Mouse (Mus musculus): ENCODE results near the gene Aldoart1. TPM values are rescaled to one million over a fixed set of nuclear protein-coding genes. Genes with fewer than 3 reads are reported as not detected.

Gene Aldoart1
- polyA plus RNA-seq (2014; fragmentation: Nextera tagmentation; extraction: Ambion mirVana), result 0.07 TPM in 1 of 2 replicates, not detected in the other

- H3K4me3 ChIP-seq (ENCODE audit: low read depth, low read length), result no peak within 1 kb of the TSS
- H3K9me3 ChIP-seq (replicated peaks; ENCODE audit: control insufficient read depth, low read length), result no peaks in the 10 kb centered on the region
- ATAC-seq (replicated peaks; ENCODE audit: insufficient number of reproducible peaks, low FRiP score, low TSS enrichment), result no peak
- no peak within 1 kb of the TSS for H3K9ac ChIP-seq (ENCODE audit: low read depth, low read length)
- no peaks in the 10 kb centered on the region for H3K27me3 ChIP-seq (ENCODE audit: control insufficient read depth, insufficient read depth, low read length)
- H3K4me1 ChIP-seq (ENCODE audit: control insufficient read depth, insufficient read depth, low read length), result no peaks in the 10 kb centered on the region
- no peak within 1 kb of the TSS for H3K4me2 ChIP-seq
- H3K27ac ChIP-seq (ENCODE audit: low read depth, low read length), result no peak within 1 kb of the TSS
- 86% methylated on average over 9 of the region's 9 CpGs for WGBS (ENCODE audit: insufficient replicate concordance)
- H3K36me3 ChIP-seq (ENCODE audit: control insufficient read depth, insufficient read depth, low read length), result no peaks in the 10 kb centered on the region
Observed at GRCm38 (mm10) chr4:72852534-72852933, at the start of gene Aldoart1. Gene Aldoart1, minus strand, starts transcription at chr4:72852634.

DNA sequence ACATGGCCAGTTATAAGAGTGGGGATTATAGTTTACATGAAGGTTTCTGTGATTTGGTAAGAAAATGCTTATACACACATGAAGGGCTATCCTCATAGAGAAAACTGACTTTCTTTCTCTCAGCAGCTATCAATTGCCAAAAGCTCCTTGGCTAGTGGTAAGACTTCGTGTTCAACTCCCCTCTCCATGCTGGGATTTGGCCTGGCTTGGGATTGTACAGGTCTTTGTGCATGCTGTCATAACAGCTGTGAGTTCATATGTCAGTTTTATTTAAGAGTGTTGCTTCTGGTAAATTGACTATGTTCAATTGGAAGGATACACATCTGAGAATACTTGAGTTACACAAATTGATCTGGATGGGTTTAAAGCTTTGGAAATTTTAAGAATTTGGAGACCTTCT is 49.1 kb upstream of the Aldoart1 start:
- 64% methylated on average over 1 of the region's 1 CpGs for WGBS (ENCODE audit: insufficient replicate concordance)
- ATAC-seq (replicated peaks; ENCODE audit: insufficient number of reproducible peaks, low FRiP score, low TSS enrichment), result no peak
- Histone ChIP-seq H3K4me3 (ENCODE audit: low read depth, low read length) (no peak overlapping the region), H3K27ac (ENCODE audit: low read depth, low read length) (no peak overlapping the region), H3K4me2 (no peak overlapping the region), H3K36me3 (ENCODE audit: control insufficient read depth, insufficient read depth, low read length) (no peaks in the 10 kb centered on the region), H3K4me1 (ENCODE audit: control insufficient read depth, insufficient read depth, low read length) (no peaks in the 10 kb centered on the region), H3K9ac (ENCODE audit: low read depth, low read length) (no peak overlapping the region), H3K9me3 (replicated peaks; ENCODE audit: control insufficient read depth, low read length) (no peaks in the 10 kb centered on the region), H3K27me3 (ENCODE audit: control insufficient read depth, insufficient read depth, low read length) (no peaks in the 10 kb centered on the region)

DNA sequence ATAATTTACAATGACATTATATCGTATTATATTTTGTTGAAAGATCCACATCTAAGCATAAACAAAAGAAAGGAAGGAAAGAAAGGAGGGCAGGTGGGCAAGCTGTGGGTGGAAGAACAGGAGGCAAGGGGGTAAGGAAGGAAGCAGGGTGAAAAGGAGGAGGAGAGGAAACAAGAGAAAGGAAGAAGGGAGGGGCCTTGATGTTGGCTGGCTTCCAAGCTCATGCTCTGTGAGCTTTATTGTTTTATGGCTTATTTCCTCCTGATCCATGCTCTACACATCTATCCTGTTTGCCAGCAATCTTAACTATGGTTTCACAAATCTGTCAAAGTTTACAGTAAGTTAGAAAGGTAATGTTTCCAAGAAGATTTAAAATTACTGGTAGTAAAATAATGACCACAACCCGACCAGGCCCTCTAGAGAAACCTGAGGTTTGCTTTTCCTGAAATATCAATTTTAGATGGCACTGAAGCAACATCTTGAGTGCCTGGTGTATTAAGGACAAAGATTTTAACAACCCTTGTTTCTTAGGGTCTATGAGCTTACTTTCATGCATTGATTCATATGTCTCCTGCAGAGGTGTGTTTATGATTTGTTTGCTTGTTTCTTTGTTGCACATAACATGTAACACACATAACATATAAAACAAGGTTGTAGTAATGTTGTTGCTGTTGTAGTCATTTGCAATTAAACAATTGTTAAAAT is 13.1 kb upstream of the Aldoart1 start:
- Histone ChIP-seq H3K27ac (ENCODE audit: low read depth, low read length) (no peak overlapping the region), H3K4me1 (ENCODE audit: control insufficient read depth, insufficient read depth, low read length) (no peaks in the 10 kb centered on the region), H3K4me2 (no peak overlapping the region), H3K9ac (ENCODE audit: low read depth, low read length) (no peak overlapping the region), H3K4me3 (ENCODE audit: low read depth, low read length) (no peak overlapping the region), H3K27me3 (ENCODE audit: control insufficient read depth, insufficient read depth, low read length) (no peaks in the 10 kb centered on the region), H3K9me3 (replicated peaks; ENCODE audit: control insufficient read depth, low read length) (no peaks in the 10 kb centered on the region), H3K36me3 (ENCODE audit: control insufficient read depth, insufficient read depth, low read length) (no peaks in the 10 kb centered on the region)
- 75% methylated on average over 2 of the region's 2 CpGs for WGBS (ENCODE audit: insufficient replicate concordance)
- no peak for ATAC-seq (replicated peaks; ENCODE audit: insufficient number of reproducible peaks, low FRiP score, low TSS enrichment)

DNA sequence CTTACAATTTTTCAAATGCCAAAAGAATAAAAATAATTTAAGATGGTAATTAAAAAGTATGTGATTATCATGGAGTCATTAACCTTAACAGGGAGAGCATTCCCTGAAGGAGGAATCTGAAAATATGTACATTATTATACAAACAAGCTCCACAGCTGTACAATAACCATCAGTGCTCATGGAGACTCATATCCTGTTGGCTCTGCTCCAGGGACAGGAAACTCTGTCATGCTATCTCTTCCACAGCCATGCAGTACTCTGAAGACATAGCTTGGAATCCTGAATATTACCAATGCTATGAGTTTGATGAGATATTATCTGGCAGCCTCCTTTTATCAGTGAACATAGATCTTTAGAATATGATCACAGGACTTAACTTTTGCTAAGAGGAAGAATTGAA is 8.2 kb downstream of the Aldoart1 start:
- H3K4me3 ChIP-seq (ENCODE audit: low read depth, low read length), result no peak overlapping the region
- ATAC-seq (replicated peaks; ENCODE audit: insufficient number of reproducible peaks, low FRiP score, low TSS enrichment), result no peak
- H3K27me3 ChIP-seq (ENCODE audit: control insufficient read depth, insufficient read depth, low read length), result no peaks in the 10 kb centered on the region
- no peaks in the 10 kb centered on the region for H3K4me1 ChIP-seq (ENCODE audit: control insufficient read depth, insufficient read depth, low read length)
- H3K4me2 ChIP-seq, result no peak overlapping the region
- no peak overlapping the region for H3K27ac ChIP-seq (ENCODE audit: low read depth, low read length)
- H3K36me3 ChIP-seq (ENCODE audit: control insufficient read depth, insufficient read depth, low read length), result no peaks in the 10 kb centered on the region
- no peaks in the 10 kb centered on the region for H3K9me3 ChIP-seq (replicated peaks; ENCODE audit: control insufficient read depth, low read length)
- no peak overlapping the region for H3K9ac ChIP-seq (ENCODE audit: low read depth, low read length)

DNA sequence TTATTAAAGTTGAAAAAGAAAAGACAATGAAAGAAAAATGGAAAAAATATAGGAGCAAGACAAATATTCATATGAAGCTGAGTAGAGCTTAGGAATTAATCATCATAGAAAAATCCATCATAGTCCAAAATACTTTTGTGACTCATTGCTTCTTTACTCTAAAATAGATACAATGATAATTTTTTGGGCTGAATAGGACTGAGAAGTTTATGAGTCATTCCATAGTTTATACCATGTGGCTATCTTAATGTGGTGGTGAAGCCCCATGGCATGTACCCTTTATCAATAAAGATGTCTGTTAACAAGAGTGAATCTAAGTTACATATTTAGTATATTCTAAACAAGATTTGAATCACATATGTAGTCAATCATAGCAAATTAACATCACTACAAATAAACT is 9.4 kb downstream of the Aldoart1 start:
- no peak overlapping the region for H3K4me2 ChIP-seq
- ATAC-seq (replicated peaks; ENCODE audit: insufficient number of reproducible peaks, low FRiP score, low TSS enrichment), result no peak
- H3K9me3 ChIP-seq (replicated peaks; ENCODE audit: control insufficient read depth, low read length), result no peaks in the 10 kb centered on the region
- no peak overlapping the region for H3K9ac ChIP-seq (ENCODE audit: low read depth, low read length)
- H3K27ac ChIP-seq (ENCODE audit: low read depth, low read length), result no peak overlapping the region
- H3K4me1 ChIP-seq (ENCODE audit: control insufficient read depth, insufficient read depth, low read length), result no peaks in the 10 kb centered on the region
- H3K4me3 ChIP-seq (ENCODE audit: low read depth, low read length), result no peak overlapping the region
- no peaks in the 10 kb centered on the region for H3K36me3 ChIP-seq (ENCODE audit: control insufficient read depth, insufficient read depth, low read length)
- no peaks in the 10 kb centered on the region for H3K27me3 ChIP-seq (ENCODE audit: control insufficient read depth, insufficient read depth, low read length)

- 62% methylated on average over 2 of the region's 2 CpGs for WGBS (ENCODE audit: insufficient replicate concordance)
- H3K4me1 ChIP-seq (ENCODE audit: control insufficient read depth, insufficient read depth, low read length), result no peaks in the 10 kb centered on the region
- no peak overlapping the region for H3K27ac ChIP-seq (ENCODE audit: low read depth, low read length)
- no peaks in the 10 kb centered on the region for H3K9me3 ChIP-seq (replicated peaks; ENCODE audit: control insufficient read depth, low read length)
- H3K36me3 ChIP-seq (ENCODE audit: control insufficient read depth, insufficient read depth, low read length), result no peaks in the 10 kb centered on the region
- H3K4me3 ChIP-seq (ENCODE audit: low read depth, low read length), result no peak overlapping the region
- ATAC-seq (replicated peaks; ENCODE audit: insufficient number of reproducible peaks, low FRiP score, low TSS enrichment), result no peak
- H3K27me3 ChIP-seq (ENCODE audit: control insufficient read depth, insufficient read depth, low read length), result no peaks in the 10 kb centered on the region
- H3K4me2 ChIP-seq, result no peak overlapping the region
- H3K9ac ChIP-seq (ENCODE audit: low read depth, low read length), result no peak overlapping the region
Observed at GRCm38 (mm10) chr4:72836430-72836829, 16.0 kb downstream of the Aldoart1 start.

DNA sequence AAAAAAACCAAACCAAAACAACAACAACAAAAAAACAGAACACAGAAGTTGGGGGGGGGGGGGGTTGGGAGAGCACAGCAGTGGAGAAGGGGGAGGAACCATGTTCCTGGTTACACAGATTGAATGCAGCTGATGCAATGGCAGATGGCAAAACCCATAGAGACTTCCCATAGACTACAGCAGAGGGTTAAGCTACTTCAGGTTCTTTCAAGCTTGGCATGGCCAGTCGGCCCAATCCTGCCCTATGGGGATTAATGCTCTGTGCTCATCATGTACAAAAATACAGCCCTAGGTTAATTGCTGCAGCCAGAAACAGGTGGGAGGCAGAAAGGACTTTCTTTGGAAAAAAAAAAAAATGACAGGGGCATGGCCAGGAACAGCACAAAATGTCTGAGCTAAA is 17.0 kb downstream of the Aldoart1 start:
- no peak overlapping the region for H3K27ac ChIP-seq (ENCODE audit: low read depth, low read length)
- H3K4me2 ChIP-seq, result no peak overlapping the region
- no peak for ATAC-seq (replicated peaks; ENCODE audit: insufficient number of reproducible peaks, low FRiP score, low TSS enrichment)
- no peaks in the 10 kb centered on the region for H3K36me3 ChIP-seq (ENCODE audit: control insufficient read depth, insufficient read depth, low read length)
- no peak overlapping the region for H3K9ac ChIP-seq (ENCODE audit: low read depth, low read length)
- no peaks in the 10 kb centered on the region for H3K4me1 ChIP-seq (ENCODE audit: control insufficient read depth, insufficient read depth, low read length)
- no peaks in the 10 kb centered on the region for H3K9me3 ChIP-seq (replicated peaks; ENCODE audit: control insufficient read depth, low read length)
- H3K27me3 ChIP-seq (ENCODE audit: control insufficient read depth, insufficient read depth, low read length), result no peaks in the 10 kb centered on the region
- 78% methylated on average over 1 of the region's 1 CpGs for WGBS (ENCODE audit: insufficient replicate concordance)
- H3K4me3 ChIP-seq (ENCODE audit: low read depth, low read length), result no peak overlapping the region

DNA sequence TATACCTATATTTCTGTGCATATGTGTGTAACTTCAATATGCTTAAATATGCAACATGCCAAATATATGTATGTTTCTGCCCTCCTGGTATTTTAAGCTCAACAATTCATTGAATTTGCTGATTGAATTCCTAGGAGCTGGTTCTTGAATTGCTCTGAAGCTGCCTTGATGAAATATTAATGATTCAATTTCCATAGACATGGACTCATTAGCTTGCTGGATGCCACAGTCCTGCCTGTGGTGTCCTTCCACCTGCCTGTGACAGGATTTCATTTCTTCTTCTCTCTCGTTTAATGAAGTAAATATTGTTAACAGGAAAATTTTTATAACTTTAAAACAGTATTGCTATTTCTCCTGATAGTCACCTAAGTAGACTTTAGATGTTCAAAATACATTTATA is 51.6 kb downstream of the Aldoart1 start:
- WGBS (ENCODE audit: insufficient replicate concordance), result 74% methylated on average over 1 of the region's 1 CpGs
- no peaks in the 10 kb centered on the region for H3K27me3 ChIP-seq (ENCODE audit: control insufficient read depth, insufficient read depth, low read length)
- no peaks in the 10 kb centered on the region for H3K36me3 ChIP-seq (ENCODE audit: control insufficient read depth, insufficient read depth, low read length)
- H3K4me1 ChIP-seq (ENCODE audit: control insufficient read depth, insufficient read depth, low read length), result no peaks in the 10 kb centered on the region
- no peak overlapping the region for H3K4me2 ChIP-seq
- H3K27ac ChIP-seq (ENCODE audit: low read depth, low read length), result no peak overlapping the region
- no peak overlapping the region for H3K9ac ChIP-seq (ENCODE audit: low read depth, low read length)
- H3K9me3 ChIP-seq (replicated peaks; ENCODE audit: control insufficient read depth, low read length), result no peaks in the 10 kb centered on the region
- H3K4me3 ChIP-seq (ENCODE audit: low read depth, low read length), result no peak overlapping the region
- no peak for ATAC-seq (replicated peaks; ENCODE audit: insufficient number of reproducible peaks, low FRiP score, low TSS enrichment)
